Mouse (Mus musculus): ENCODE data around the gene Gm20388. TPM values are rescaled to one million over a fixed set of nuclear protein-coding genes. Genes with fewer than 3 reads are reported as not detected.
A peak's percentile ranks its signal among the peaks of the same experiment; 100 is the strongest.

Gm20388 gene
- polyA plus RNA-seq, 1 experiment from 2014 or later: not detected

- Histone ChIP-seq H3K27me3 (ENCODE audit: control insufficient read depth, insufficient read depth, low read length) (no peaks in the 10 kb centered on the region), H3K4me1 (replicated peaks; ENCODE audit: control insufficient read depth, insufficient read depth) (peaks cover 6% of the 10 kb centered on the region; the same call in 1 of the 2 replicates), H3K27ac (replicated peaks) (no peak overlapping the region), H3K4me2 (replicated peaks; ENCODE audit: low read depth) (no peak overlapping the region), H3K36me3 (ENCODE audit: control insufficient read depth, insufficient read depth, low read length) (peaks cover 11% of the 10 kb centered on the region), H3K9ac (ENCODE audit: low read length) (no peak overlapping the region), H3K9me3 (ENCODE audit: control insufficient read depth, low read length) (no peaks in the 10 kb centered on the region), H3K4me3 (ENCODE audit: low read depth, low read length) (no peak overlapping the region)
- 55% methylated on average over 9 of the region's 9 CpGs for WGBS
- TF ChIP-seq EP300 (optimal IDR thresholded peaks at IDR 0.05) (no peak), CTCF (IDR thresholded peaks at IDR 0.05; ENCODE audit: low read depth) (no peak)
- ATAC-seq (ENCODE audit: low FRiP score, low TSS enrichment) (no peak), DNase-seq (ENCODE audit: low spot score) (no peak)
Measured at GRCm38 (mm10) chr8:122573577-122573976, 2662.9 kb downstream of the Gm20388 start.

- no peak overlapping the region for H3K4me3 ChIP-seq (ENCODE audit: low read depth, low read length)
- H3K9ac ChIP-seq (ENCODE audit: low read length): no peak overlapping the region
- 39% methylated on average over 3 of the region's 3 CpGs for WGBS
Measured at GRCm38 (mm10) chr8:122574264-122574663, 2663.6 kb downstream of the Gm20388 start.

DNA sequence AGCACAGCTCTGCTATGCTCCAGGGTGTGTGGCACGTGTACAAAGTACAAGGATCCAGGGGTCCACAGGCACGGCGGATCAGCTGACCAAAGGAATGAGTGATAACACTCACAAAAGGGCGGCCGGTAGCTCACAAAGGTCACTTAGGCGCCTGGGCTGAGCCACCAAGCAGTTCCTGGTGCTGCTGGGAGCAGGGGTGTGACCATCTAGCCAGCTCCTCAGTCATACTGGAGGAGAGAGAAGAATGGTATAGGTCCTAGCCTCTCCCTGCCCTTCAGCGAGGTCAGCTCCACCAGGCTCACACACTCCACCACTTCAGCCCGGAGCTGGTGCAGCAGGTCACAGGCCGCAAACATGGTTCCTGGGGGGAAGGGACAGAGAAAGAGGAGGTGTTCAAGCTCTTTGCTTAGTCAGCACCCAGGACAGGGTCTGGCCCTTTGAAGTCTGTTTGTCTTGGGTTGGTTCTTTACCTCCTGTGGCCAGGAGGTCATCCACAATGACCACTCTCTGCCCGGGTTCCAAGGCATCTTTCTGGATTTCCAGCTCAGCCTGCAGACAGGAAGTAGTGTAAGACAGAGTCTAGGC is 2664.1 kb downstream of the Gm20388 start:
- peaks cover 11% of the 10 kb centered on the region for H3K36me3 ChIP-seq (ENCODE audit: control insufficient read depth, insufficient read depth, low read length)
- H3K27ac ChIP-seq (replicated peaks): peak overlapping the region; percentile 71
- H3K27me3 ChIP-seq (ENCODE audit: control insufficient read depth, insufficient read depth, low read length): no peaks in the 10 kb centered on the region
- H3K4me3 ChIP-seq (ENCODE audit: low read depth, low read length): no peak overlapping the region
- 37% methylated on average over 10 of the region's 10 CpGs for WGBS
- H3K9me3 ChIP-seq (ENCODE audit: control insufficient read depth, low read length): no peaks in the 10 kb centered on the region
- peaks cover 6% of the 10 kb centered on the region; the same call in 1 of the 2 replicates for H3K4me1 ChIP-seq (replicated peaks; ENCODE audit: control insufficient read depth, insufficient read depth)
- peak overlapping the region; percentile 69; the same call in 1 of the 2 replicates for H3K4me2 ChIP-seq (replicated peaks; ENCODE audit: low read depth)
- TF ChIP-seq CTCF (IDR thresholded peaks at IDR 0.05; ENCODE audit: low read depth) (no peak), EP300 (optimal IDR thresholded peaks at IDR 0.05) (no peak)
- peak; percentile 65 for ATAC-seq (ENCODE audit: low FRiP score, low TSS enrichment)
- H3K9ac ChIP-seq (ENCODE audit: low read length): no peak overlapping the region
- DNase-seq (ENCODE audit: low spot score): peak; percentile 76

More at GRCm38 (mm10) chr8:122574264-122574663, 2663.6 kb downstream of the Gm20388 start:
- TF ChIP-seq CTCF (IDR thresholded peaks at IDR 0.05; ENCODE audit: low read depth): no peak
- no peak for TF ChIP-seq EP300 (optimal IDR thresholded peaks at IDR 0.05)
- ATAC-seq (ENCODE audit: low FRiP score, low TSS enrichment) (no peak), DNase-seq (ENCODE audit: low spot score) (no peak)
- Histone ChIP-seq H3K4me1 (replicated peaks; ENCODE audit: control insufficient read depth, insufficient read depth) (peaks cover 6% of the 10 kb centered on the region; the same call in 1 of the 2 replicates), H3K27ac (replicated peaks) (peak overlapping the region; percentile 53), H3K9me3 (ENCODE audit: control insufficient read depth, low read length) (no peaks in the 10 kb centered on the region), H3K4me2 (replicated peaks; ENCODE audit: low read depth) (no peak overlapping the region), H3K27me3 (ENCODE audit: control insufficient read depth, insufficient read depth, low read length) (no peaks in the 10 kb centered on the region), H3K36me3 (ENCODE audit: control insufficient read depth, insufficient read depth, low read length) (peaks cover 11% of the 10 kb centered on the region)

- Histone ChIP-seq H3K9ac (ENCODE audit: low read length) (no peak overlapping the region), H3K27me3 (ENCODE audit: control insufficient read depth, insufficient read depth, low read length) (no peaks in the 10 kb centered on the region), H3K36me3 (ENCODE audit: control insufficient read depth, insufficient read depth, low read length) (peaks cover 11% of the 10 kb centered on the region), H3K4me3 (ENCODE audit: low read depth, low read length) (peak overlapping the region; percentile 57; the same call in 1 of the 2 replicates), H3K4me1 (replicated peaks; ENCODE audit: control insufficient read depth, insufficient read depth) (peaks cover 6% of the 10 kb centered on the region; the same call in 1 of the 2 replicates), H3K27ac (replicated peaks) (peak overlapping the region; percentile 71), H3K4me2 (replicated peaks; ENCODE audit: low read depth) (peak overlapping the region; percentile 69), H3K9me3 (ENCODE audit: control insufficient read depth, low read length) (no peaks in the 10 kb centered on the region)
- 54% methylated on average over 8 of the region's 8 CpGs for WGBS
- DNase-seq (ENCODE audit: low spot score): peak; percentile 47
- peak; percentile 6; the same call in 1 of the 2 replicates for ATAC-seq (ENCODE audit: low FRiP score, low TSS enrichment)
- TF ChIP-seq CTCF (IDR thresholded peaks at IDR 0.05; ENCODE audit: low read depth): no peak
- no peak for TF ChIP-seq EP300 (optimal IDR thresholded peaks at IDR 0.05)
Measured at GRCm38 (mm10) chr8:122575286-122575685, 2664.6 kb downstream of the Gm20388 start.

GRCm38 (mm10) chr8:122575735-122576647 is 2665.3 kb downstream of the Gm20388 start:
- H3K27ac ChIP-seq (replicated peaks): peak overlapping the region; percentile 77
- H3K4me2 ChIP-seq (replicated peaks; ENCODE audit: low read depth): peak overlapping the region; percentile 69
- TF ChIP-seq CTCF (IDR thresholded peaks at IDR 0.05; ENCODE audit: low read depth) (no peak), EP300 (optimal IDR thresholded peaks at IDR 0.05) (no peak)
- peak overlapping the region; percentile 57 for H3K4me3 ChIP-seq (ENCODE audit: low read depth, low read length)
- 11% methylated on average over 21 of the region's 21 CpGs for WGBS
- H3K36me3 ChIP-seq (ENCODE audit: control insufficient read depth, insufficient read depth, low read length): peaks cover 11% of the 10 kb centered on the region
- H3K27me3 ChIP-seq (ENCODE audit: control insufficient read depth, insufficient read depth, low read length): no peaks in the 10 kb centered on the region
- H3K4me1 ChIP-seq (replicated peaks; ENCODE audit: control insufficient read depth, insufficient read depth): peaks cover 6% of the 10 kb centered on the region; the same call in 1 of the 2 replicates
- peak overlapping the region; percentile 70 for H3K9ac ChIP-seq (ENCODE audit: low read length)
- ATAC-seq (ENCODE audit: low FRiP score, low TSS enrichment) (peak; percentile 1; the same call in 1 of the 2 replicates), DNase-seq (ENCODE audit: low spot score) (no peak)
- no peaks in the 10 kb centered on the region for H3K9me3 ChIP-seq (ENCODE audit: control insufficient read depth, low read length)
